ENCODE assay signal across 31 mouse cellular contexts in genomic region chr5:45491776-45492175, GRCm38 (mm10). TPM values are rescaled to one million over a fixed set of nuclear protein-coding genes. Genes with fewer than 3 reads are reported as not detected.
DNase-seq lines count a peak whose midpoint lies in the region; ATAC-seq and TF ChIP-seq lines count a peak whose summit lies in the region.
"Had no signal": no experiment of that assay in that cellular context is flagged by ENCODE, and none has a peak within 500 bp of the region (broad histone marks: within the 10 kb centered on the region; RNA-seq: fewer than 3 reads in every experiment).

No protein-coding gene starts in this region.

- no peak for ATAC-seq in liver, postnatal 0 days
- ATAC-seq: activated CD4-positive, CD25-positive, alpha-beta regulatory T cell, adult 4 months; forebrain, embryonic 14.5 days; forebrain, postnatal 0 days; hindbrain, embryonic 16.5 days had no signal

- no peak overlapping the region for H3K9ac ChIP-seq in liver, adult 2 months (ENCODE audit: low read depth, low read length)
- no peak overlapping the region for H3K9ac ChIP-seq in liver, postnatal 0 days (replicated peaks)
- H3K9ac ChIP-seq: embryonic facial prominence, embryonic 12.5 days; embryonic facial prominence, embryonic 15.5 days; forebrain, postnatal 0 days; hindbrain, embryonic 13.5 days had no signal

- 77% methylated on average over 4 of the region's 4 CpGs for WGBS in heart, embryonic 10.5 days
- 12% methylated on average over 4 of the region's 4 CpGs for WGBS in liver, adult 2 months
- 55% methylated on average over 4 of the region's 4 CpGs for WGBS in liver, postnatal 0 days (ENCODE audit: insufficient replicate concordance)
- 78% methylated on average over 4 of the region's 4 CpGs for WGBS in limb, embryonic 10.5 days

- peaks cover 12% of the 10 kb centered on the region; the same call in 1 of the 2 replicates for H3K79me2 ChIP-seq in liver, adult 2 months (ENCODE audit: control insufficient read depth, insufficient read depth, low read length)

- H3K27ac ChIP-seq in heart, embryonic 10.5 days = no peak overlapping the region
- H3K27ac ChIP-seq in liver, adult 2 months (replicated peaks; ENCODE audit: insufficient read depth, low read depth, low read length) = peak overlapping the region; percentile 41; the same call in 1 of the 2 replicates
- H3K27ac ChIP-seq in liver, postnatal 0 days (ENCODE audit: low read depth) = no peak overlapping the region
- H3K27ac ChIP-seq in limb, embryonic 10.5 days = no peak overlapping the region
- H3K27ac ChIP-seq: embryonic facial prominence, embryonic 12.5 days; embryonic facial prominence, embryonic 15.5 days; heart, adult 2 months; hindbrain, embryonic 10.5 days; hindbrain, embryonic 13.5 days had no signal

- no peaks in the 10 kb centered on the region for H3K9me3 ChIP-seq in heart, embryonic 10.5 days
- H3K9me3 ChIP-seq in liver, postnatal 0 days (ENCODE audit: low read length) = no peaks in the 10 kb centered on the region
- no peaks in the 10 kb centered on the region for H3K9me3 ChIP-seq in limb, embryonic 10.5 days (replicated peaks)
- H3K9me3 ChIP-seq: embryonic facial prominence, embryonic 12.5 days; embryonic facial prominence, embryonic 15.5 days; hindbrain, embryonic 10.5 days; hindbrain, embryonic 13.5 days had no signal

- H3K36me3 ChIP-seq in heart, embryonic 10.5 days = peaks cover 11% of the 10 kb centered on the region
- H3K36me3 ChIP-seq in liver, adult 2 months (ENCODE audit: control insufficient read depth, insufficient read depth, low read length) = peaks cover 9% of the 10 kb centered on the region; the same call in 1 of the 2 replicates
- H3K36me3 ChIP-seq in liver, postnatal 0 days (replicated peaks; ENCODE audit: insufficient read depth, low read length) = no peaks in the 10 kb centered on the region; the same call in 1 of the 2 replicates
- peaks cover 17% of the 10 kb centered on the region for H3K36me3 ChIP-seq in limb, embryonic 10.5 days
- H3K36me3 ChIP-seq: hindbrain, embryonic 13.5 days had no signal

- no peak overlapping the region for H3K4me3 ChIP-seq in heart, embryonic 10.5 days
- no peak overlapping the region for H3K4me3 ChIP-seq in liver, adult 2 months (ENCODE audit: insufficient read depth, low read depth, low read length)
- no peak overlapping the region for H3K4me3 ChIP-seq in liver, postnatal 0 days (ENCODE audit: low read depth, low read length)
- no peak overlapping the region for H3K4me3 ChIP-seq in limb, embryonic 10.5 days
- H3K4me3 ChIP-seq: embryonic facial prominence, embryonic 12.5 days; embryonic facial prominence, embryonic 15.5 days; heart, adult 2 months; hindbrain, embryonic 10.5 days; hindbrain, embryonic 13.5 days had no signal

- intact Hi-C loops in heart, postnatal 14 days (cut with DNase I) = loop anchor here (2.0 kb wide), 1 partner anchor 41 kb away; the partner anchor contains the start of gene Qdpr
- intact Hi-C loops in left cerebral cortex, postnatal 36 days (cut with DNase I) = no loop called here

- TF ChIP-seq EP300 in liver, postnatal 0 days (IDR thresholded peaks at IDR 0.05; ENCODE audit: low read depth) = no peak

- TF ChIP-seq CTCF in liver, adult 2 months (IDR thresholded peaks at IDR 0.05; ENCODE audit: low read depth, low read length) = no peak
- no peak for TF ChIP-seq CTCF in liver, postnatal 0 days (IDR thresholded peaks at IDR 0.05; ENCODE audit: low read depth)

- H3K4me1 ChIP-seq in heart, embryonic 10.5 days = peaks cover 10% of the 10 kb centered on the region; the same call in 1 of the 2 replicates
- H3K4me1 ChIP-seq in liver, adult 2 months (ENCODE audit: control insufficient read depth, insufficient read depth, low read length) = peaks cover 19% of the 10 kb centered on the region
- H3K4me1 ChIP-seq in liver, postnatal 0 days (ENCODE audit: insufficient read depth) = peaks cover 14% of the 10 kb centered on the region
- H3K4me1 ChIP-seq in limb, embryonic 10.5 days = peaks cover 15% of the 10 kb centered on the region

- DNase-seq in heart, embryonic 10.5 days (ENCODE audit: low spot score) = peak; percentile 41
- DNase-seq in heart, postnatal 14 days = no peak
- DNase-seq in liver, adult 2 months (ENCODE audit: extremely low read depth, low read depth, low spot score) = peak; percentile 76
- DNase-seq in liver, postnatal 0 days = no peak
- DNase-seq in limb, embryonic 10.5 days (ENCODE audit: low spot score) = peak; percentile 15
- no peak for DNase-seq in left cerebral cortex, postnatal 36 days (ENCODE audit: low spot score in 2 of 2)
- no peak for DNase-seq in frontal cortex, adult 2 months (ENCODE audit: extremely low spot score in 1 of 2, low spot score in 1 of 2)
- DNase-seq: adrenal gland, adult 8-10 months; adrenal gland, postnatal 25 days; cerebellum, adult 18-20 months; cerebellum, adult 9-11 months; cerebellum, postnatal 25 days; forebrain, postnatal 0 days; gastrocnemius, postnatal 36 days; heart, adult 2 months; heart, postnatal 36 days had no signal

- TF ChIP-seq POLR2A in liver, adult 2 months (IDR thresholded peaks at IDR 0.05; ENCODE audit: extremely low read depth, insufficient read depth, low read length) = no peak

- H3K27me3 ChIP-seq in heart, embryonic 10.5 days (ENCODE audit: insufficient read depth, poor library complexity, severe bottlenecking) = peaks cover 5% of the 10 kb centered on the region; the same call in 1 of the 2 replicates
- no peaks in the 10 kb centered on the region for H3K27me3 ChIP-seq in liver, adult 2 months (ENCODE audit: control insufficient read depth, insufficient read depth, low read length)
- no peaks in the 10 kb centered on the region for H3K27me3 ChIP-seq in liver, postnatal 0 days (ENCODE audit: insufficient read depth, low read length)
- H3K27me3 ChIP-seq in limb, embryonic 10.5 days (ENCODE audit: low read depth, poor library complexity, severe bottlenecking) = no peaks in the 10 kb centered on the region
- H3K27me3 ChIP-seq: embryonic facial prominence, embryonic 12.5 days; embryonic facial prominence, embryonic 15.5 days had no signal

- H3K4me2 ChIP-seq in liver, postnatal 0 days (ENCODE audit: low read depth, low read length) = no peak overlapping the region
- H3K4me2 ChIP-seq: embryonic facial prominence, embryonic 12.5 days; embryonic facial prominence, embryonic 15.5 days; heart, embryonic 11.5 days had no signal

RNA-seq across cellular contexts. Expression of gene Lap3, which starts 1.4 kb away (rescaled TPM):
- 96.1 and 96.5 TPM in 2 replicates for polyA plus RNA-seq in heart, embryonic 10.5 days (2016; fragmentation: Nextera tagmentation; extraction: Ambion mirVana)
- total RNA-seq in heart, postnatal 14 days (2021) = 10 to 100 TPM; 68.9 to 75.3 TPM
- 300 and 328 TPM in 2 replicates for total RNA-seq in liver, adult 2 months (2014; rRNA removed)
- 92.9 and 108 TPM in 2 replicates for polyA plus RNA-seq in liver, adult 2 months (2012; rRNA removed)
- 50.3 and 50.8 TPM in 2 replicates for polyA plus RNA-seq in liver, postnatal 0 days (2015; fragmentation: Nextera tagmentation; extraction: Ambion mirVana)
- 103 and 121 TPM in 2 replicates for polyA plus RNA-seq in limb, embryonic 10.5 days (2016; fragmentation: Nextera tagmentation; extraction: Ambion mirVana)
- total RNA-seq in left cerebral cortex, postnatal 36 days (2021) = 10 to 100 TPM; 50.4 to 53.7 TPM
- polyA plus RNA-seq in frontal cortex, adult 2 months (2012; rRNA removed) = 48.4 and 58.8 TPM in 2 replicates

RNA-seq across cellular contexts. Expression of gene Med28, which starts 28.3 kb away (rescaled TPM):
- 229 and 242 TPM in 2 replicates for polyA plus RNA-seq in heart, embryonic 10.5 days (2016; fragmentation: Nextera tagmentation; extraction: Ambion mirVana)
- 10 to 100 TPM; 44.3 to 48.4 TPM for total RNA-seq in heart, postnatal 14 days (2021)
- 27.2 and 39.1 TPM in 2 replicates for total RNA-seq in liver, adult 2 months (2014; rRNA removed)
- 43.3 and 44.8 TPM in 2 replicates for polyA plus RNA-seq in liver, adult 2 months (2012; rRNA removed)
- 70.5 and 72.2 TPM in 2 replicates for polyA plus RNA-seq in liver, postnatal 0 days (2015; fragmentation: Nextera tagmentation; extraction: Ambion mirVana)
- polyA plus RNA-seq in limb, embryonic 10.5 days (2016; fragmentation: Nextera tagmentation; extraction: Ambion mirVana) = 314 and 323 TPM in 2 replicates
- 100 to 1,000 TPM in 1 of 2 experiments, 10 to 100 TPM in 1; 98.5 to 101 TPM for total RNA-seq in left cerebral cortex, postnatal 36 days (2021)
- polyA plus RNA-seq in frontal cortex, adult 2 months (2012; rRNA removed) = 121 and 124 TPM in 2 replicates

RNA-seq across cellular contexts. Expression of gene Clrn2, which starts 38.2 kb away (rescaled TPM):
- not detected in 2 replicates for polyA plus RNA-seq in heart, embryonic 10.5 days (2016; fragmentation: Nextera tagmentation; extraction: Ambion mirVana)
- total RNA-seq in heart, postnatal 14 days (2021) = not detected
- total RNA-seq in liver, adult 2 months (2014; rRNA removed) = not detected in 2 replicates
- polyA plus RNA-seq in liver, adult 2 months (2012; rRNA removed) = not detected in 2 replicates
- polyA plus RNA-seq in liver, postnatal 0 days (2015; fragmentation: Nextera tagmentation; extraction: Ambion mirVana) = not detected in 2 replicates
- not detected in 2 replicates for polyA plus RNA-seq in limb, embryonic 10.5 days (2016; fragmentation: Nextera tagmentation; extraction: Ambion mirVana)
- total RNA-seq in left cerebral cortex, postnatal 36 days (2021) = 1 to 10 TPM in 1 of 2 experiments, under 1 TPM in 1; 0.91 to 1.2 TPM
- polyA plus RNA-seq in frontal cortex, adult 2 months (2012; rRNA removed) = 0.34 and 0.48 TPM in 2 replicates
- total RNA-seq: adrenal gland, adult 8-10 months; adrenal gland, postnatal 25 days; common myeloid progenitor, adult 5-6 weeks; ES-E14; forebrain, postnatal 0 days; gastrocnemius, adult 8-10 months; gastrocnemius, postnatal 36 days; granulocyte monocyte progenitor cell, adult 5-6 weeks; heart, adult 2 months; heart, postnatal 36 days had no signal
- polyA plus RNA-seq: activated CD4-positive, CD25-positive, alpha-beta regulatory T cell, adult 4 months; embryonic facial prominence, embryonic 12.5 days; forebrain, embryonic 11.5 days; forebrain, embryonic 14.5 days; forebrain, postnatal 0 days; heart, adult 2 months; heart, embryonic 11.5 days; heart, embryonic 14.5 days; heart, postnatal 0 days had no signal

RNA-seq across cellular contexts. Expression of gene Qdpr, which starts 41.7 kb away (rescaled TPM):
- polyA plus RNA-seq in heart, embryonic 10.5 days (2016; fragmentation: Nextera tagmentation; extraction: Ambion mirVana) = 110 and 116 TPM in 2 replicates
- 10 to 100 TPM; 69.2 to 73.7 TPM for total RNA-seq in heart, postnatal 14 days (2021)
- 640 and 691 TPM in 2 replicates for total RNA-seq in liver, adult 2 months (2014; rRNA removed)
- polyA plus RNA-seq in liver, adult 2 months (2012; rRNA removed) = 491 and 636 TPM in 2 replicates
- polyA plus RNA-seq in liver, postnatal 0 days (2015; fragmentation: Nextera tagmentation; extraction: Ambion mirVana) = 202 and 206 TPM in 2 replicates
- 129 and 133 TPM in 2 replicates for polyA plus RNA-seq in limb, embryonic 10.5 days (2016; fragmentation: Nextera tagmentation; extraction: Ambion mirVana)
- total RNA-seq in left cerebral cortex, postnatal 36 days (2021) = 100 to 1,000 TPM; 111 to 158 TPM
- polyA plus RNA-seq in frontal cortex, adult 2 months (2012; rRNA removed) = 208 TPM in 2 replicates

Comparison
In these comparisons a context has a peak if more than half of its experiments do, and no peak if none do; other contexts are left out.
1. DNase-seq: peak in heart, embryonic 10.5 days (single experiment), liver, adult 2 months (single experiment) and limb, embryonic 10.5 days (single experiment); none in heart, postnatal 14 days (0 of 2), liver, postnatal 0 days (single experiment), left cerebral cortex, postnatal 36 days (0 of 2) and frontal cortex, adult 2 months (0 of 2).